Mouse (Mus musculus): Measurements from ENCODE around the gene Pde8b.

The Pde8b gene

GRCm38 (mm10) chr13:95017278-95017677 is 232.9 kb downstream of the Pde8b start:
- DNase-seq: no peak

GRCm38 (mm10) chr13:95011546-95012257 is 238.4 kb downstream of the Pde8b start:
- DNase-seq: no peak

- no peak for DNase-seq
These were observed 240.9 kb downstream of the Pde8b start for GRCm38 (mm10) chr13:95009261-95009660.

- DNase-seq: no peak
These were observed 242.9 kb downstream of the Pde8b start for GRCm38 (mm10) chr13:95007281-95007680.

- DNase-seq: no peak
These were observed 259.6 kb downstream of the Pde8b start for GRCm38 (mm10) chr13:94990516-94990915.

GRCm38 (mm10) chr13:94979081-94979480 is 271.1 kb downstream of the Pde8b start:
- no peak for DNase-seq

- DNase-seq: peak; percentile 91
These were observed 273.6 kb downstream of the Pde8b start, which contains the start of gene Wdr41 for GRCm38 (mm10) chr13:94976219-94977186. Gene Wdr41, plus strand, starts transcription at chr13:94976344.

GRCm38 (mm10) chr13:94975828-94976218 is 274.3 kb downstream of the Pde8b start:
- DNase-seq: no peak

All from cerebellum, adult 9-11 months (tissue).